Mouse (Mus musculus): ENCODE measurements around the gene Vrk2.

GRCm38 (mm10) chr11:26598876-26599275 is 5.1 kb upstream of the Vrk2 start:
- TF ChIP-seq USF1 (IDR thresholded peaks at IDR 0.05; ENCODE audit: low read depth) (no peak), CTCF (IDR thresholded peaks at IDR 0.05; ENCODE audit: control insufficient read depth, insufficient read depth, insufficient read length) (no peak), MYOG (IDR thresholded peaks at IDR 0.05; ENCODE audit: control insufficient read depth, extremely low read depth, insufficient read length) (no peak)

All from C2C12 (cell line).